Mouse (Mus musculus) embryonic fibroblast, embryonic 13.5 days (primary cell): ENCODE data around the gene Slc3a1. TPM values are rescaled to one million over a fixed set of nuclear protein-coding genes. Genes with fewer than 3 reads are reported as not detected.

Experiments
- H3K27ac ChIP-seq: 2 replicates; pipeline ENCODE4 v1.5.1; 2012; ENCODE audit warnings: low read length, control low read depth, inconsistent platforms; ENCODE audit not compliant: insufficient read depth
- H3K4me1 ChIP-seq: 2 replicates; pipeline ENCODE4 v1.6.1; 2011; ENCODE audit warnings: low read length; ENCODE audit not compliant: control insufficient read depth, insufficient read depth
- H3K4me3 ChIP-seq: 2 replicates; pipeline ENCODE4 v1.5.1; 2011; ENCODE audit warnings: mild to moderate bottlenecking, control low read depth, low read length; ENCODE audit not compliant: insufficient read depth
- CTCF ChIP-seq: IDR thresholded peaks from 2 replicates; pipeline ENCODE4 v1.5.1; 2011; ENCODE audit warnings: mild to moderate bottlenecking, control low read depth, low read length, moderate library complexity, borderline replicate concordance; ENCODE audit not compliant: insufficient read depth
- POLR2A ChIP-seq: IDR thresholded peaks from 2 replicates; pipeline ENCODE4 v1.6.1; 2011; ENCODE audit warnings: low read depth, mild to moderate bottlenecking, control low read depth, low read length, moderate library complexity
- polyA plus RNA-seq: library from polyadenylated mRNA; stranded (reverse); fragments of >200 nt; gene quantifications from 2 replicates; pipeline ENCODE4 v1.2.4, GENCODE M21; 2011; ENCODE audit warnings: low read depth; ENCODE audit not compliant: missing spikeins, insufficient read length

Gene Slc3a1
- polyA plus RNA-seq, 1 experiment: not detected

DNA sequence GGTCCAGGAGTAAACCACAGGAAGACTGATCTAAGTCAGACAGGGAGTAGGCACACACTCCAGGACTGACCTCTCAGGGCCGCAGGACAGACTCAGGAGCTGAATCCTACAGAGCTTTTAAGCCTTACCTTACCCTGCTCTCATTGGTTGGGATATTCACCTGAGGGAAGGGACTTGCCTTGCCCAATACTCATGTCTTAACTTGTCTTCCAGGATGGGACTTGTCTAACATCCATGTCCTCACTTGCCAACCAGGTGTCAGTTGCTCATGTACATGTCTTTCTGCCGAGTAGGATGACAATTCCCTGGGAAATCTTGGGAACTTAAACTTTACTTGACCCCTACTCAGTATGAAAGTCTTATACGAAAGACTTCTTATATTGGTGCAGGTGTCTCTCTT lies 72.1 kb downstream of the Slc3a1 start:
- Histone ChIP-seq H3K27ac (no peak overlapping the region), H3K4me1 (no peaks in the 10 kb centered on the region), H3K4me3 (no peak overlapping the region)
- TF ChIP-seq CTCF (no peak), POLR2A (no peak)

DNA sequence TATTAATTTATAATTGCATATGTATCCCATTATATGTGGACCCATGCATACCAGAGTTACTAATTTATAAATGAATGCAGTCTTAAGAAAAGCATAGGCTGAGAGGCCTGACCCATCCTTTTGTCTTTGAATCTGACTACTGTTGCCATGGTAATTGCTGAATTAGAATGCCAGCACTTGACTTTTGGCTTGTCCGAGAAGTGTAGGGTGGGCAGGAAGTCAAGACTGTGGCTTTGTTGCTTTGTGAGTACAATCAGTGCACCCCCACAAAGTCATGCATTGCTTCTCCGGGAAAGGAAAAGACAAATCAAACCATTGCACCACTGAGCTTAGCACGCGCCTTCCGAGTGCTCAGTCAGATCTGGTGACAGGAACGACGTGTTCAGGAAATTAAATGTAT lies 73.6 kb downstream of the Slc3a1 start:
- no peak for TF ChIP-seq CTCF
- no peak for TF ChIP-seq POLR2A

DNA sequence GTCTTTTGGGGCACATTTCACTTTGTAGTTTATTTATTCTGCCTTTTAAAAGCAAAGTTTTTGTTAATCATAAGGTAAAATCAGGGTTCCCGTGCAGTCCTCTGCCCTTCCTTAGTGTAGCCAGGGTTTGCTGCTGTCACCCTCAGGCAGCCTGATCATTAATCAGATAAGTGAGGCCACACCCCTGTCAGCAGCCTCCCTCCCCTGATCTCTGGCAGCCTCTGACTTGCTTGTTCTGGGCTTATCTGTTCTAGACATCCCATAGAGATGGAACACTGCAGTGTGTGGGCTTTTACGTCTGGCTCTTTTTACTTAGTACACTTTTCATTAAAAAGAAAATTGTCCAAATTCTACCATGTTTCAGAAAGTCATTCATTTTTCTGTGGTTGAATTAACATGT lies 75.1 kb downstream of the Slc3a1 start:
- Histone ChIP-seq H3K4me3 (no peak overlapping the region), H3K27ac (no peak overlapping the region), H3K4me1 (no peaks in the 10 kb centered on the region)
- TF ChIP-seq CTCF (no peak), POLR2A (no peak)

More for the DNA sequence above, 73.6 kb downstream of the Slc3a1 start:
- Histone ChIP-seq H3K4me3 (no peak overlapping the region), H3K27ac (no peak overlapping the region), H3K4me1 (no peaks in the 10 kb centered on the region)

DNA sequence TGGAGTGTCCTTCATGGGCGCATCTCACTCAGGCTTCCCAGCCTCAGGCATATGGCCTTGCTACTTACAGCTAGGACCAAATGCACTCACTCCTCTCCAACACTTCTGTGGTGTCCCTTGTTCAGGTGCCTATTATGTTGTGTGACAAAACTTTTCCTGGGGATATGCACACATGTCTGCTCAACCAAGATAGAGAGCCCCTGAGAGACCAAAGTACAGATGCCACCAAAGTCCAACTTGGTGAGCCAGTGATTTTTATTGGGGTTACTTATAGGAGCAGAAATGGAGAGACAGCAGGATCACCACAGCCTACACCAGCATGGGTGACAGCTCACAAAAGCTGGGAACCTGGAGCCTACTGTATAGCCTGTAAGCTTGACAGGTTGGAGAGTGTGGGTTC lies 82.5 kb downstream of the Slc3a1 start:
- no peak for TF ChIP-seq CTCF
- TF ChIP-seq POLR2A: no peak
- Histone ChIP-seq H3K4me1 (no peaks in the 10 kb centered on the region), H3K4me3 (no peak overlapping the region), H3K27ac (no peak overlapping the region)

DNA sequence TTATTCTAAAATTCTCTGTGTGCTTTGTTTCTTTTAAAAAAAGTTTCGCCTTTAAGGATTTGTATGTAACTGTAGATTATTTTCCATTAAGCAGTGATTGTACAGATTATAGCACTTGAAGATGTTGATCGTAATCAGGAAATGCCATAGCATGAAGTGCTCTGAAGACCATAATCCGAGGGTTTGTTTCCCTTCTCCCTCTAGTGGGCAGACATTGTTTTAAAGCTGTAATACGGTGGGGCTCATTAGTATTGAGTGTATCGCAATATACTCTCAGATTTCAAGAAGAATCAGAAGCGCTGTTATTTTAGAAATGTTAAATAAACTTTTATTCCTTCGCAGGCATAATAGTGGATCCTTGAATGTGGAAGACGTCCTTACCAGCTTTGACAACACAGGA lies 85.3 kb downstream of the Slc3a1 start:
- Histone ChIP-seq H3K27ac (no peak overlapping the region), H3K4me1 (no peaks in the 10 kb centered on the region), H3K4me3 (no peak overlapping the region)
- TF ChIP-seq CTCF (no peak), POLR2A (no peak)

Other genes with a start within 250 kb of the Slc3a1 start
- 42.6 and 43.6 TPM in 2 replicates for gene Lrpprc, start 237.6 kb upstream of the Slc3a1 start, polyA plus RNA-seq
- 56.9 and 63.1 TPM in 2 replicates for gene Ppm1b, start 71.6 kb upstream of the Slc3a1 start, polyA plus RNA-seq
- gene Prepl, start 61.9 kb downstream of the Slc3a1 start, polyA plus RNA-seq: 60.7 and 80.4 TPM in 2 replicates
- gene Camkmt, start 62.2 kb downstream of the Slc3a1 start, polyA plus RNA-seq: 3.4 and 4.8 TPM in 2 replicates